Mouse (Mus musculus) spleen, postnatal 14 days (tissue): ENCODE data around the gene Calcoco1.

Experiments
- DNase-seq, 2 experiments: peaks; one replicate each; pipeline ENCODE4 v3.0.0; 2021 to 2022; ENCODE audit warnings: low spot score in 2 of 2

Calcoco1 gene

DNA sequence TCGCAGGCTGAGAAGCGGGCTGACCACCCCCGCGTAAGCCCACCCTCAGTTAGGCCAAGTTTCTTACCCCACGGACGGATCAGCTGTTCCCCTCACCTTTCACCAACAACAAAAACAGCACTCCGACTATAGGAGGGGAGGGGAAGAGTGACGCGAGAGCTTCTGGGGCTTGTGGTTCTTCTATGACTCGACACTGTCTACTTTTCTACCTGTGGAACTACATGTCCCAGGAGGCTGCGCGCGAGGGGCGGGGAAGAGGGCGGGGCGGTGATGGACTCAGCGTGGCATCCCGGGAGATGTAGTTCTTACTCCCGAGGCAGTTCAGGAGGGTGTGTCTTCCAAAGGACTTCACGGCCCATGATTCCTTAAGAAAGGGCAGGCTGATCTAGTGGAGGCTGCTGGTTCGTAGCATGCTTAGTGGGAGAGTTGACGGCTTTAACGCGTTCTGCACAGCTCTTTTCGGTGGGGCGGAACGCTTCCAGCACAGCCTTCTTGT lies at the start of gene Calcoco1:
Calcoco1 (minus strand) TSS at position 199 of the 496 bp plus-strand sequence.
- DNase-seq, result peak; percentile 86 to 90

DNA sequence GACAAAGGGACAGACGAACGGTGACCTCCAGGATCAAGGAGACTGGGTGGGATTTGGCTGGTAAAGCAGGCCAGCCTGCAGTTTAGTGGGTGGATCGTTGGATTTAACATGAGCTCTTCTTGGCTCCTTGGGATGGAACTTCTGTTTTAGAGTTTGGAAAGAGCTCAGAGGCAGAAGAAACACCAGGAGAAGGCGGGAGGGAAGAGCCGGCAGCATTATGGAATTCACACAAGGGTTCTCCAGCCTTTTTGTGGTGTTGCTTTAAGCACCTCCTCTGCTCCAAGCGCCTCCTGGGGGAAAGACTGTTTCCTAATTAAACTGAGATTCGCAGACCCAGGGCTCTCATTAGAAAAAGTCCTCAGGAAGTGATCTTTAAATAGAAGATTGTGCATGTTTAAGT lies 48.9 kb upstream of the Calcoco1 start:
- no peak for DNase-seq

DNA sequence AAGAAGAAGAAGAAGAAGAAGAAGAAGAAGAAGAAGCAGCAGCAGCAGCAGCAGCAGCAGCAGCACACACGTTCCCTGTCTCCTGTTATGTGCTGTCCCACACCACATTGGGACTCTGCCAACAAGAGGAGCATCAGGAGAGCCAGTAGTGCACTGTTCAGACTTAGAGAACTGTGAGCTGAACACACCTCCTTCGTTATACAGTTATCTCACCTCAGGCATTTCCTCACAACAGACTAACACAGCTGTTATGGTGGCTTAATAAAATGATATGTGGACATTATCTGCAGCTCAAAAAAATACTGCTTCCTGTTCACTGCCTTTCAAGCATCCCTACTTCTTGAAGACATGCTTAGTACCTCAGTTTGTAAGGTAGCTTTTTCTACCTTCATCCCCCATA lies 43.2 kb upstream of the Calcoco1 start:
- DNase-seq, result no peak

GRCm38 (mm10) chr15:102761745-102762378 lies 39.9 kb upstream of the Calcoco1 start:
- DNase-seq, result no peak

DNA sequence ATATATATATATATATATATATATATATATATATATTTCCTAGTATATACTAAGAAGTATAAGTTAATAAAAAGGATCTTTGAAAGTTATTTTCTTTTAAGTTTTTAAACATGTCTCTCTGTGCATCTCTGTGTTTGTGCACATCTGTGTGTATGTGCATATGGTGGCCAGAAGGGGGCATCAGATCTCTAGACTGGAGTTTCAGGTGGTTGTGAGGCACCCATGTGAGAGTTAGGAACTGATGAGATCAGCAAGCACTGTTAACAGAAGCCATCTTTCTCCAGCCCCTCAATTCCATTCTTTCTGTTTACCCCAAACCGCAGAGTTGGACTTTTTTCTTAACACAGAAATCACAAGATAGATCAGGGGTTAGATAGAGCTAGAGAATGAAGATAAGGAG lies 35.7 kb upstream of the Calcoco1 start:
- DNase-seq, result no peak

- DNase-seq, result no peak
These were observed 33.1 kb upstream of the Calcoco1 start for GRCm38 (mm10) chr15:102755053-102755452.

- DNase-seq, result no peak
These were observed 32.4 kb upstream of the Calcoco1 start for GRCm38 (mm10) chr15:102754361-102754760.

DNA sequence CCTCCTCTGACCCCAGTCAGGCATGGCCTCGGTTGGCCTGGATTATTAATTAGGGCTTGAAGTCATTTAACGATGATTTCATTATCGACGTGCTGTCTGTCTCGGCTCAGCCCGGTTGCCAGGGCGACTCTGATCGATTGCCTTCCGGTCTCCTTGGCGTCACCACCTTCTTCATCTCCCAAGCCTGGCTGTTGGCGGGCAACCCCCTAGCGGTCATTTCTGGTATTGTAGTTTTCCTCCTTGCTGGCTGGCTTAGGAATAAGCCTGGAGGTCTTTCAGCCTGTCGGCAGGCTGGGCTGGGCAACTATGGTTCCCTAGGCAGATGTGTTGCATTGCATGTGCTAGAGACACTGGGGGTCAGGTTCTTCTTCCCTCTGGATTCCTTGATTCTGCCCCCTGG lies 31.2 kb upstream of the Calcoco1 start:
- DNase-seq, result no peak

GRCm38 (mm10) chr15:102752164-102752563 lies 30.2 kb upstream of the Calcoco1 start:
- no peak for DNase-seq

DNA sequence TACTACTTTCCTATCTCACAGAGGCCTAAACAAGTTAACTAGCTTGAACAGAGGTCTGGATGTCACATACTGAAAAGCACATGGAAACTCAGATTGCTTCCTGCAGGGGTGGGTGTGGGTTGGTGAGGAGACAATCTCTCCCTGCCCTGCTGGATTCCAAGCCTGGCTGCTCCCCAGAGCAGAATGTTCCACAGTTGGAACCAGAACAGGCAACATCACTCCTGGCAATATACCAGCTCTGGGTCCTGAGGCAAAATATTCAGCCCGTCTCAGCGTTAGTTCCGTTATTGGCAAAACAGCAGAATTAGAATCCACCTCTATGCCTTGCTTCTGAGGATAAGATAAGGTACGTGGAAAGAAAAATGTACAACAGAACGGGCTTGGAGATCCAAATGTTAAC lies 28.3 kb upstream of the Calcoco1 start:
- no peak for DNase-seq

DNA sequence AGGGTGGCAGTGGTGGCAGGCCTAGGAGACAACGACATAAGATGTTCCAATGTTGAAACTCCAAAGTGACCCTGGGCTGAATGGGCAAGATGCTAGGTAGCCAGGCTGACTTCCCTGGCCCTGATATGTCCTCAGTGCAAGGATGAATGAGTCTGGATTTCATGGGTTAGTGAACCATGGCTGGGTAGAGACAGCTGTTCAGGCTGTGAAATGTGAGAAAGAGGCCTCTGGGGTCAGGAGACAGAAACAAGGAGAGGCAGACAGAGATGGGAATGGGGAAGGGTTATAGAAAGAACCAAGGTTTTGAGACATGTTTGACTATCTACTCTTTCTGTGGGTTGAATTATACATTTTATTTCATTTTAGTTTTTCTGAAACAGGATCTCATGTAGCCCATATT lies 27.1 kb upstream of the Calcoco1 start:
- no peak for DNase-seq

DNA sequence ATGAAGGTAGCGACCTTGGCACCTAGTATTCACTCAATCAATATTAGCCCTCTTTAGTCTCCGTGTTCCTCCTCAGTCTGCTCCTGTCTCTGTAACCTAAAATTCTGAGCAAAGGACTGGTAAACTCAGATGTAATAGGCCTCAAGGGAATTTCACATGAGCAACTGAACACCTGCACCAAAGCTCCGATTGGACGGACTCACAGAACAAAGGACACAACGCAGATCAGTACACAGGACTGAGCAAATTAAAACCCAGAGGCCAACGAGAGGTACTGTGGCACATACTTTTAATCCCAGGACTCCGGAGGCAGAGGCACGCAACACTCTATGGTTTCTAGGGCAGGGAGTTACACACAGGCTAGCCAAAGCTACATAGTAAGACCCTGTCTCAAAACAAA lies 25.9 kb upstream of the Calcoco1 start:
- DNase-seq, result no peak

- no peak for DNase-seq
These were observed 25.3 kb upstream of the Calcoco1 start for GRCm38 (mm10) chr15:102747286-102747640.

DNA sequence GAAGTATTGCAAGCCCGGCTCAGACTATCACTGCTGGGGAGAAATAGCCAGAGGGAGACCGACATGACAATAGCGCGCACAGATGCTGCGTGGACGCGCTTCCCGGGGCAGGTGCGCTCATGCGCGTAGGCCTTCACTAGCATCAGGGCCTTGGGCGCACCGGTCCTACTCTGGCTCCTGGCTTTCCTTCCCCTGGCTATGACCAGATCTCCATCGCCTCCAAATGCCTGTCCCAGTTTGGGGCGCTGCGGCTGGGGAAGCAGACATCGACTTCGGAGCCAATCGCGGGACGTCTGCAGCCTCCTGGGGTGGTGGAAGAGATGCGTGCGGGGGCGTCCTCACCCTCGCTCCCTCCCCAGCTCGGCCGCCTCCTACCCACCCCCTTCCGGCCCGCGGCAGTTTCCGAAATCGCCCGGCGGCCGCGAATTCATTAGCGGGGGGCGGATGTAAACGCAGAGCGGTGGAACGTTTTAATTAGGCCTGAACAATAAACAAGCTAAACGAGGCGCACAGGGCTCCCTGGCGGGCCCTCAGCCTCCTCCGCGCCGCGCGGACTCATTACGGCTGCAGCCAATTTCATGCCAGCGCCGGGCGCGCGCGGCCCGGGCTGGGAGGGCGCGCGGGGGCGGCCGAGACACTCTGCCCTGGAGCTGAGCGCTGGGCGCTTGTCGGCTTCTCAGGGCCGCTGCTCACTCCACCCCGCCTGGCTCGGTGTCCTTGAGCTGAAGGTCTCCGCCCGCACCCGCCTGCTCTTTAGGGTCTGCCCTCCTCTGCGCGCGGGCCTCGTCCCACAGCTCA lies 24.7 kb upstream of the Calcoco1 start:
- DNase-seq, result no peak

DNA sequence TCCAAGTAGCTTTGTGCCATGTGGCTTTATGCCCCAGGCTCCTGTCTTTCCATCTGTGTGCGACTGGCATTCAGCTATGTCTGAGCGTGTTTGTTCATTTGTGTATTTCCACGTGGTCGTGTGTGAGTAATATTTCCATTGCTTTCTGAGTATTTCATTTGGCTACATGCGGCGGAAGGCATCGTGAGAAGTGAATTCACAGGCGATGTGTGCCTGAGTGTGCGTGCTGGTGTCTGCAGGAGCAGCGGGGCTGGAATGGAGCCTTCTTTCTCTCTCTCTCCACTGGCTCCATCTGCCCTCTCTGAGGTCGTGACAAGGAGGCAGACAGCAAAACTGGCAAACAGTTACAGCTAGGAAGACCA lies 24.1 kb upstream of the Calcoco1 start:
- DNase-seq, result no peak

- no peak for DNase-seq
These were observed 23.4 kb upstream of the Calcoco1 start for GRCm38 (mm10) chr15:102745387-102745786.

GRCm38 (mm10) chr15:102744831-102745230 lies 22.9 kb upstream of the Calcoco1 start:
- DNase-seq, result no peak

- no peak for DNase-seq
These were observed 22.4 kb upstream of the Calcoco1 start for GRCm38 (mm10) chr15:102744416-102744815.

GRCm38 (mm10) chr15:102743996-102744395 lies 22.0 kb upstream of the Calcoco1 start:
- DNase-seq, result no peak

DNA sequence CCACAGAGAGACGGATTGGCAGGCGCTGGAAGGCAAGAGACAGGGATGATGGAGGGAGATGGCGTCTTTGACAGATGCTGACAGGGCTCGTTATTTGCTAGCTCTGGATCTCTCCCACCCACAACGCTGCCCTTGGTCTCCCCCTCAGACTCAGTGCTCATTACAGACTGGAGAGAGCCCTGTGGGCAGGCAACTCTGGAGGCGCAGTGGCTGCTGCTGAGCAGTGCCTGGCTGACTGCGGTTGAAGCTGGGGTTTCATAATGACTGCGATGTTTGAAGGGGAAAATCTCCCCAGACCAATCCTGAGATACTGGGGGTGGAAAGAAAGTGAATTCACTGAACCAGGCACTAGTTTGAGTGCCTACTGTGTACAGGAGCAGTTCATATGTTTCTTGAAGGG lies 21.2 kb upstream of the Calcoco1 start:
- no peak for DNase-seq

GRCm38 (mm10) chr15:102742589-102742988 lies 20.6 kb upstream of the Calcoco1 start:
- peak; percentile 77 to 86 for DNase-seq

GRCm38 (mm10) chr15:102739520-102740297 lies 17.7 kb upstream of the Calcoco1 start:
- peak in 1 of 2 experiments; percentile 23 for DNase-seq

DNA sequence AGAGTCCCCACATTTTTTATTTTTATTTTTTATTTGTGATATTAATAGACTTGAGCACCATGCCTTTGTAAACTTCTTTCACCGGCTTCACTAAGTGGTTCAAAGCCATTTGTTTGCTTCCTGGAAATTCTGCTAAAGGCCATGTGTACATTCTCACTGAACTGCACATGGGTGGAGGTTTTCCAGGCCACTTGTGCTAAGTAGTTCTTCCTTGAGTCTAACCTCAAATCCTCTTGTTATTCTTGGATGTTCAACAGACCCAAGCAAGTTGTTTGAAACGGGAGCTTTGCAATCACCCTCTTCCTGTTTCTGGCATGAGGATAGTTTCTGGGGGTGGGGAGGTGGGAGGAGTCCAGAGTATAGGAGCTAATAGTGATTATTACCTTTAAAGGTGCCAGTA lies 16.5 kb upstream of the Calcoco1 start:
- no peak for DNase-seq
